Mouse (Mus musculus): ENCODE measurements at regions not wholly inside any gene's neighbourhood (a gene's known extent, or its start where the extent isn't known, plus 50 kb on each side); places are given as distances from the start of the nearest gene placed in this dataset. TPM values are rescaled to one million over a fixed set of nuclear protein-coding genes. Genes with fewer than 3 reads are reported as not detected.

DNA sequence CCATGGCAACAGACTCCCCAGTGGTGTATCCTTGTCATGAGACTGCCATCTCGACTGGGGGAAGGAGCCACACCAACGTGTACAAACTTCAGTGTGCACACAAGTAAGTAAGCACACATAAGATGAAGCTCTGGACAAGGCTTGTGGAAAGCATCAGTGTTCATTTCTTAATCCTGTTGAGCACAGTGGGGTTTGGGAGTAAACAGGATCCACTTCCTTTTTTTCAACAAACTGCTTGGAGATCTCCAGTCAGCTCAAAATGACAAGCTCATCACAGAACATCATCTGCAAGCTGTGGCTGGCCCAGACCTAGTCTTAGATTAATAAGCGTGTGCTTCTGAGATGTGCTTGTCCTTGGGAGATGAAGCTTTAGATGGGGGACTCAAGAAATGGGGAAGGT, 75.6 kb upstream of the Nrp1 start:
- 34% methylated on average over 3 of the region's 3 CpGs for WGBS (ENCODE audit: insufficient replicate concordance)
- no peak overlapping the region for H3K9ac ChIP-seq
- no peaks in the 10 kb centered on the region for H3K4me1 ChIP-seq (replicated peaks)

DNA sequence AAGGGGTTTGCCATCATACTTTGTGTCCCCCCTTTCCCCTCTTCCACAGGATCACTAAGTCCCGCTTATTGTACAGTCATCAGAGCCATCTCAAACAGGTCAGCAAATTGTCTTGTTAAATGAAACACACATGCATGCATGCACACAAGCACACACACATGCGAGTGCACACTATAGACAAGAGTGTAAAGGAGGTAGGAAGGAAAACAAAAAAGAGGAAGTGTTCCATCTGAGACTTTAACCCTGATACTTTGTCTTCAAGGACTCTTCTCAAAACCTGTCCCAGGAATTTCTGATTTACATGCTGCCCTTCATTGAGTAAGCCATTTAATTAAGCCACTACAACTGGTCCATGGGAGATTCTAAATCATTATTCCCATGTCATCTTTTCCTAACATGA, 75.0 kb upstream of the Nrp1 start:
- Histone ChIP-seq H3K9ac (no peak overlapping the region), H3K4me3 (replicated peaks) (no peak overlapping the region), H3K9me3 (replicated peaks) (no peaks in the 10 kb centered on the region), H3K4me1 (replicated peaks) (no peaks in the 10 kb centered on the region), H3K36me3 (replicated peaks) (no peaks in the 10 kb centered on the region), H3K4me2 (no peak overlapping the region), H3K27ac (replicated peaks) (no peak overlapping the region), H3K27me3 (no peaks in the 10 kb centered on the region)
- WGBS (ENCODE audit: insufficient replicate concordance): 50% methylated on average over 2 of the region's 2 CpGs
- ATAC-seq (ENCODE audit: insufficient read depth): no peak

More for the DNA sequence above, 75.6 kb upstream of the Nrp1 start:
- Histone ChIP-seq H3K9me3 (replicated peaks) (no peaks in the 10 kb centered on the region), H3K27me3 (no peaks in the 10 kb centered on the region), H3K27ac (replicated peaks) (no peak overlapping the region), H3K36me3 (replicated peaks) (no peaks in the 10 kb centered on the region), H3K4me3 (replicated peaks) (no peak overlapping the region), H3K4me2 (no peak overlapping the region)
- no peak for ATAC-seq (ENCODE audit: insufficient read depth)

GRCm38 (mm10) chr8:128284816-128285215, 73.6 kb upstream of the Nrp1 start:
- WGBS (ENCODE audit: insufficient replicate concordance): 24% methylated on average over 3 of the region's 3 CpGs

GRCm38 (mm10) chr8:128290076-128290475, 68.3 kb upstream of the Nrp1 start:
- no peaks in the 10 kb centered on the region for H3K36me3 ChIP-seq (replicated peaks)
- H3K4me2 ChIP-seq: no peak overlapping the region
- no peaks in the 10 kb centered on the region for H3K4me1 ChIP-seq (replicated peaks)
- H3K4me3 ChIP-seq (replicated peaks): no peak overlapping the region
- 48% methylated on average over 4 of the region's 4 CpGs for WGBS (ENCODE audit: insufficient replicate concordance)
- H3K27me3 ChIP-seq: no peaks in the 10 kb centered on the region
- H3K9me3 ChIP-seq (replicated peaks): no peaks in the 10 kb centered on the region
- ATAC-seq (ENCODE audit: insufficient read depth): no peak
- no peak overlapping the region for H3K9ac ChIP-seq
- H3K27ac ChIP-seq (replicated peaks): no peak overlapping the region

More at GRCm38 (mm10) chr8:128284816-128285215, 73.6 kb upstream of the Nrp1 start:
- Histone ChIP-seq H3K4me1 (replicated peaks) (no peaks in the 10 kb centered on the region), H3K9ac (no peak overlapping the region), H3K27ac (replicated peaks) (no peak overlapping the region), H3K4me3 (replicated peaks) (no peak overlapping the region), H3K4me2 (no peak overlapping the region), H3K36me3 (replicated peaks) (no peaks in the 10 kb centered on the region), H3K9me3 (replicated peaks) (no peaks in the 10 kb centered on the region), H3K27me3 (no peaks in the 10 kb centered on the region)
- ATAC-seq (ENCODE audit: insufficient read depth): no peak

- H3K36me3 ChIP-seq (replicated peaks): no peaks in the 10 kb centered on the region
- 58% methylated on average over 6 of the region's 6 CpGs for WGBS (ENCODE audit: insufficient replicate concordance)
- H3K4me1 ChIP-seq (replicated peaks): no peaks in the 10 kb centered on the region
- H3K9me3 ChIP-seq (replicated peaks): no peaks in the 10 kb centered on the region
- H3K4me2 ChIP-seq: no peak overlapping the region
- no peaks in the 10 kb centered on the region for H3K27me3 ChIP-seq
- no peak overlapping the region for H3K27ac ChIP-seq (replicated peaks)
- ATAC-seq (ENCODE audit: insufficient read depth): no peak
- no peak overlapping the region for H3K4me3 ChIP-seq (replicated peaks)
- no peak overlapping the region for H3K9ac ChIP-seq
These were observed 66.0 kb upstream of the Nrp1 start for GRCm38 (mm10) chr8:128292394-128292793.

DNA sequence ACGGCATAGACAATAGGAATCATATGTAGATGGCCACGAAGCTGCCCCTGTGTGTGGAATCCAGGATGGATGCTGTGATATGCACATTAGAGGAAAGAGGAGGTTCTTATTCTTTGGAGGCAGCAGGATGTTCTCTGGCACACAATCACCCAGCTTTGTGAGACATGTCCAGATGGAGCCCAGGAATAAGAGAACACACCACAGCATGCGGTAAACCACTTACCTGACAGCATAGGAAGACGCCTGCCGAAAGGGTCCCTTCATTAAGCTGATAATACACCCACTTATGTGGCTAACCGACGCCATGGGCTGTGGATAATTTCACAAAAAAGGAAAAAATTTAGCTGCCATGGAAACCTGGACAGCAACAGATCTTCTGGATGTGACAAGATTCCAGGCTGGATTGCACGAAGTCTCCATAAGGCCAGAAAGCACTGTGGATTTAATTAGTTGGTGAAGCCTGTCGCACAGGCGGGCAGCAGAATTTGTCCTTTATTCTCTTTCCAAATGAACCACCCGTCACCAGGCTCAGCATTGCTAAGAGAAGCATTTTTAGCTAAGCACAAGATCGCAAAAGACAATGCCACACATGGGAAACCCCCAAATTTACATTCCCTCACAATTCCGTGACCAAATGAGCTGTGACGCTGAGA, 61.5 kb upstream of the Nrp1 start:
- WGBS (ENCODE audit: insufficient replicate concordance): 67% methylated on average over 14 of the region's 14 CpGs
- H3K36me3 ChIP-seq (replicated peaks): no peaks in the 10 kb centered on the region
- ATAC-seq (ENCODE audit: insufficient read depth): no peak

DNA sequence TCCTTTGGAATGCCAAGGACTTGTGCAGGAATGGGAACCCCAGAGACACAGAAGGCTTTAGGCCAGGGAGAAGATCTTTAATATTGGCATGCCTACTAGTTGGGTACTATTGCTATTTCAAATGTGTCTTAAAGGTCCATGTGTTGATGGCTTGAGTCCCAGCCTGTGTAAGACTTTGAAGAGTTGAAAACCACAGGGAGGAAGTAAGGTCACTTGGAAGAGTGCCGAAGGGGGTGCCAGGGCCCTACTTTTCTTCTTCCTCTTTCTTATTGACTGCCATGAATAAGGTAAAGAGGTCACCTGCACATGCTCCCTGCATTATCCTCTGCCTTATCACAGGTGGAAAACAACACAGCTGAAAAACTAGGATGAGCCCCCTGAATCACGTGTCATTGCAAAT, 56.1 kb upstream of the Nrp1 start:
- no peak overlapping the region for H3K4me2 ChIP-seq
- H3K9me3 ChIP-seq (replicated peaks): no peaks in the 10 kb centered on the region
- H3K4me1 ChIP-seq (replicated peaks): no peaks in the 10 kb centered on the region
- H3K27me3 ChIP-seq: no peaks in the 10 kb centered on the region
- H3K9ac ChIP-seq: no peak overlapping the region
- no peaks in the 10 kb centered on the region for H3K36me3 ChIP-seq (replicated peaks)
- H3K4me3 ChIP-seq (replicated peaks): no peak overlapping the region
- ATAC-seq (ENCODE audit: insufficient read depth): no peak
- H3K27ac ChIP-seq (replicated peaks): no peak overlapping the region
- WGBS (ENCODE audit: insufficient replicate concordance): 27% methylated on average over 2 of the region's 2 CpGs

More for the DNA sequence above, 61.5 kb upstream of the Nrp1 start:
- H3K4me3 ChIP-seq (replicated peaks): no peak overlapping the region
- H3K9ac ChIP-seq: no peak overlapping the region
- no peak overlapping the region for H3K4me2 ChIP-seq
- no peaks in the 10 kb centered on the region for H3K27me3 ChIP-seq
- H3K9me3 ChIP-seq (replicated peaks): no peaks in the 10 kb centered on the region
- H3K4me1 ChIP-seq (replicated peaks): no peaks in the 10 kb centered on the region
- no peak overlapping the region for H3K27ac ChIP-seq (replicated peaks)

Small RNAs in the stretch of these regions (microRNA-seq; reads per million reads assigned to microRNA genes)
- gene Mir21c: not detected

Data from liver, embryonic 15.5 days (tissue).